10 mouse cellular contexts compared by ENCODE assay signal in genomic region chr7:25004806-25005205, GRCm38 (mm10). TPM values are rescaled to one million over a fixed set of nuclear protein-coding genes. Genes with fewer than 3 reads are reported as not detected.
DNase-seq lines count a peak whose midpoint lies in the region; ATAC-seq lines count a peak whose summit lies in the region.
"Had no signal": no experiment of that assay in that cellular context is flagged by ENCODE, and none has a peak within 500 bp of the region (broad histone marks: within the 10 kb centered on the region; RNA-seq: fewer than 3 reads in every experiment).

No protein-coding gene starts in this region.

- H3K4me2 ChIP-seq in liver, embryonic 16.5 days (ENCODE audit: low read depth, low read length): no peak overlapping the region
- H3K4me2 ChIP-seq in liver, embryonic 12.5 days: no peak overlapping the region; the same call in 1 of the 2 replicates
- peak overlapping the region; percentile 90 for H3K4me2 ChIP-seq in hindbrain, embryonic 11.5 days (replicated peaks; ENCODE audit: low read depth, low read length)
- peak overlapping the region; percentile 74 for H3K4me2 ChIP-seq in midbrain, embryonic 16.5 days (ENCODE audit: low read length)

- no peaks in the 10 kb centered on the region for H3K9me3 ChIP-seq in liver, embryonic 16.5 days (replicated peaks; ENCODE audit: control insufficient read depth, low read length)
- no peaks in the 10 kb centered on the region for H3K9me3 ChIP-seq in liver, embryonic 12.5 days (replicated peaks)
- no peaks in the 10 kb centered on the region for H3K9me3 ChIP-seq in hindbrain, embryonic 11.5 days (ENCODE audit: control insufficient read depth, low read length)
- no peaks in the 10 kb centered on the region for H3K9me3 ChIP-seq in midbrain, embryonic 16.5 days (replicated peaks; ENCODE audit: control insufficient read depth, low read length, poor library complexity, severe bottlenecking)

- no peak overlapping the region for H3K9ac ChIP-seq in liver, embryonic 16.5 days (ENCODE audit: low read depth, low read length)
- no peak overlapping the region for H3K9ac ChIP-seq in liver, embryonic 12.5 days
- H3K9ac ChIP-seq in hindbrain, embryonic 11.5 days (ENCODE audit: low read depth, low read length): peak overlapping the region; percentile 65
- H3K9ac ChIP-seq in midbrain, embryonic 16.5 days (ENCODE audit: low read depth, low read length): peak overlapping the region; percentile 99
- H3K9ac ChIP-seq: lung, embryonic 14.5 days had no signal

- no peak for ATAC-seq in liver, embryonic 16.5 days (ENCODE audit: low read depth)
- ATAC-seq in liver, embryonic 12.5 days: no peak
- ATAC-seq in hindbrain, embryonic 11.5 days (ENCODE audit: low FRiP score): no peak
- ATAC-seq in midbrain, embryonic 16.5 days: no peak

- H3K27me3 ChIP-seq in liver, embryonic 16.5 days (ENCODE audit: control insufficient read depth, insufficient read depth, low read depth, low read length): peaks cover 56% of the 10 kb centered on the region
- peaks cover 77% of the 10 kb centered on the region for H3K27me3 ChIP-seq in liver, embryonic 12.5 days (replicated peaks)
- peaks cover 23% of the 10 kb centered on the region for H3K27me3 ChIP-seq in hindbrain, embryonic 11.5 days (ENCODE audit: control insufficient read depth, insufficient read depth, low read length)
- H3K27me3 ChIP-seq in midbrain, embryonic 16.5 days (ENCODE audit: control insufficient read depth, insufficient read depth, low read depth, low read length): no peaks in the 10 kb centered on the region

- H3K4me3 ChIP-seq in liver, embryonic 16.5 days (ENCODE audit: low read depth, low read length): 0 out of 2 replicates have a peak overlapping the region, but pooled peaks have one; percentile 39
- no peak overlapping the region for H3K4me3 ChIP-seq in liver, embryonic 12.5 days
- H3K4me3 ChIP-seq in hindbrain, embryonic 11.5 days (ENCODE audit: low read depth, low read length): peak overlapping the region; percentile 67
- H3K4me3 ChIP-seq in midbrain, embryonic 16.5 days (ENCODE audit: low read depth, low read length): peak overlapping the region; percentile 90

- H3K36me3 ChIP-seq in liver, embryonic 16.5 days (ENCODE audit: control insufficient read depth, insufficient read depth): no peaks in the 10 kb centered on the region
- no peaks in the 10 kb centered on the region for H3K36me3 ChIP-seq in liver, embryonic 12.5 days
- no peaks in the 10 kb centered on the region for H3K36me3 ChIP-seq in hindbrain, embryonic 11.5 days (ENCODE audit: control insufficient read depth, insufficient read depth, low read length)
- peaks cover 14% of the 10 kb centered on the region for H3K36me3 ChIP-seq in midbrain, embryonic 16.5 days (ENCODE audit: control insufficient read depth, insufficient read depth, low read length)

- no peak overlapping the region for H3K27ac ChIP-seq in liver, embryonic 16.5 days (ENCODE audit: low read length)
- H3K27ac ChIP-seq in liver, embryonic 12.5 days: no peak overlapping the region
- H3K27ac ChIP-seq in hindbrain, embryonic 11.5 days (ENCODE audit: low read depth, low read length): no peak overlapping the region
- H3K27ac ChIP-seq in midbrain, embryonic 16.5 days (ENCODE audit: low read length): peak overlapping the region; percentile 98

- DNase-seq in cerebellum, postnatal 36 days: peak; percentile 34 to 48
- DNase-seq in hindbrain, embryonic 11.5 days (ENCODE audit: low spot score): no peak
- no peak for DNase-seq in yolk sac, embryonic 10.5 days (ENCODE audit: low spot score)
- DNase-seq in urinary bladder, adult 18-20 months (ENCODE audit: low spot score in 2 of 2): no peak
- no peak for DNase-seq in c-Kit-positive CD71-positive TER-119-positive erythroid progenitor cells, embryonic 14.5 days (ENCODE audit: low spot score)
- DNase-seq: lung, embryonic 14.5 days; right cerebral cortex, postnatal 25 days had no signal

- 43% methylated on average over 7 of the region's 9 CpGs for WGBS in liver, embryonic 16.5 days (ENCODE audit: insufficient replicate concordance)
- 22% methylated on average over 7 of the region's 9 CpGs for WGBS in liver, embryonic 12.5 days (ENCODE audit: insufficient replicate concordance)
- WGBS in hindbrain, embryonic 11.5 days: 45% methylated on average over 6 of the region's 9 CpGs
- 35% methylated on average over 6 of the region's 9 CpGs for WGBS in midbrain, embryonic 16.5 days

- no peaks in the 10 kb centered on the region for H3K4me1 ChIP-seq in liver, embryonic 16.5 days (ENCODE audit: control insufficient read depth, low read depth, low read length)
- H3K4me1 ChIP-seq in liver, embryonic 12.5 days: 0 out of 2 replicates have a peak, but pooled peaks cover 5% of the 10 kb centered on the region
- peaks cover 10% of the 10 kb centered on the region; the same call in 1 of the 2 replicates for H3K4me1 ChIP-seq in hindbrain, embryonic 11.5 days (replicated peaks; ENCODE audit: control insufficient read depth, insufficient read depth, low read length)
- peaks cover 69% of the 10 kb centered on the region for H3K4me1 ChIP-seq in midbrain, embryonic 16.5 days (ENCODE audit: control insufficient read depth, insufficient read depth, low read length)

RNA-seq across cellular contexts. Expression of gene Atp1a3, which starts 1.0 kb away (rescaled TPM):
- 0.95 and 1.1 TPM in 2 replicates for polyA plus RNA-seq in liver, embryonic 16.5 days (2015; fragmentation: Nextera tagmentation; extraction: Ambion mirVana)
- polyA plus RNA-seq in liver, embryonic 12.5 days (2016; fragmentation: Nextera tagmentation; extraction: Ambion mirVana): 0.45 and 0.50 TPM in 2 replicates
- polyA plus RNA-seq in hindbrain, embryonic 11.5 days (2014; fragmentation: Nextera tagmentation; extraction: Ambion mirVana): 40.1 and 48.8 TPM in 2 replicates
- polyA plus RNA-seq in midbrain, embryonic 16.5 days (2015; fragmentation: Nextera tagmentation; extraction: Ambion mirVana): 447 and 557 TPM in 2 replicates

RNA-seq across cellular contexts. Expression of gene Rabac1, which starts 32.3 kb away (rescaled TPM):
- polyA plus RNA-seq in liver, embryonic 16.5 days (2015; fragmentation: Nextera tagmentation; extraction: Ambion mirVana): 56.4 and 58.7 TPM in 2 replicates
- polyA plus RNA-seq in liver, embryonic 12.5 days (2016; fragmentation: Nextera tagmentation; extraction: Ambion mirVana): 63.4 and 67.4 TPM in 2 replicates
- 122 and 129 TPM in 2 replicates for polyA plus RNA-seq in hindbrain, embryonic 11.5 days (2014; fragmentation: Nextera tagmentation; extraction: Ambion mirVana)
- polyA plus RNA-seq in midbrain, embryonic 16.5 days (2015; fragmentation: Nextera tagmentation; extraction: Ambion mirVana): 288 and 310 TPM in 2 replicates

Comparison
In these comparisons a context has a peak if more than half of its experiments do, and no peak if none do; other contexts are left out.
1. H3K4me2 ChIP-seq: peak in hindbrain, embryonic 11.5 days (single experiment) and midbrain, embryonic 16.5 days (single experiment); none in liver, embryonic 16.5 days (single experiment) and liver, embryonic 12.5 days (single experiment).
2. H3K9ac ChIP-seq: peak in hindbrain, embryonic 11.5 days (single experiment) and midbrain, embryonic 16.5 days (single experiment); none in liver, embryonic 16.5 days (single experiment) and liver, embryonic 12.5 days (single experiment).
3. DNase-seq: peak in cerebellum, postnatal 36 days (2 of 2); none in hindbrain, embryonic 11.5 days (single experiment), yolk sac, embryonic 10.5 days (single experiment), urinary bladder, adult 18-20 months (0 of 2) and c-Kit-positive CD71-positive TER-119-positive erythroid progenitor cells, embryonic 14.5 days (single experiment).
4. RNA of gene Atp1a3, which starts 1.0 kb away (polyA plus RNA-seq): 447 to 557 TPM in midbrain, embryonic 16.5 days and 40.1 to 48.8 TPM in hindbrain, embryonic 11.5 days; 0.95 to 1.1 TPM in liver, embryonic 16.5 days and 0.45 to 0.50 TPM in liver, embryonic 12.5 days; every median in the first group is over 10 times any median in the second.